Mouse (Mus musculus) hindbrain, postnatal 0 days (tissue): Measurements from ENCODE around the gene Zfp14. TPM values are rescaled to one million over a fixed set of nuclear protein-coding genes. Genes with fewer than 3 reads are reported as not detected.
A peak's percentile ranks its signal among the peaks of the same experiment; 100 is the strongest.

Experiments
- ATAC-seq: fragments of 200-750 bp; cut with Nextera tagmentation; 2 replicates; pipeline ENCODE4 v1.8.0; 2017; ENCODE audit warnings: mild to moderate bottlenecking, moderate TSS enrichment, moderate library complexity
- DNase-seq: peaks from one replicate; pipeline ENCODE4 v3.0.0-alpha.2; 2015; ENCODE audit warnings: low spot score
- H3K27ac ChIP-seq: fragments of 300-500 bp; sonication (generic); 2 replicates; pipeline ENCODE4 v1.5.1; 2014; ENCODE audit warnings: mild to moderate bottlenecking
- H3K27me3 ChIP-seq: fragments of 300-500 bp; sonication (generic); 2 replicates; pipeline ENCODE4 v1.6.1; 2014; ENCODE audit warnings: low read length, mixed read lengths; ENCODE audit not compliant: insufficient read depth
- H3K36me3 ChIP-seq: fragments of 300-500 bp; sonication (generic); 2 replicates; pipeline ENCODE4 v1.6.1; 2014; ENCODE audit warnings: low read length, mixed read lengths; ENCODE audit not compliant: insufficient read depth
- H3K4me1 ChIP-seq: fragments of 300-500 bp; sonication (generic); 2 replicates; pipeline ENCODE4 v1.6.1; 2014; ENCODE audit warnings: antibody characterized with exemption, low read length, mixed read lengths; ENCODE audit not compliant: insufficient read depth
- H3K4me2 ChIP-seq: fragments of 300-500 bp; sonication (generic); 2 replicates; pipeline ENCODE4 v1.6.1; 2014; ENCODE audit warnings: low read depth, mild to moderate bottlenecking, low read length, moderate library complexity, mixed read lengths
- H3K4me3 ChIP-seq: fragments of 300-500 bp; sonication (generic); 2 replicates; pipeline ENCODE4 v1.5.1; 2014; ENCODE audit warnings: low read length
- H3K9ac ChIP-seq: fragments of 300-500 bp; sonication (generic); replicated peaks from 2 replicates; pipeline ENCODE4 v1.6.1; 2014; ENCODE audit warnings: mild to moderate bottlenecking, low read length, moderate library complexity, mixed read lengths
- H3K9me3 ChIP-seq: fragments of 300-500 bp; sonication (generic); 2 replicates; pipeline ENCODE4 v1.6.1; 2016; ENCODE audit warnings: low read length, mixed read lengths
- CTCF ChIP-seq: IDR thresholded peaks from 2 replicates; pipeline ENCODE4 v1.5.1; 2016; ENCODE audit warnings: antibody characterized with exemption, control low read depth, low read depth
- WGBS: fragments of 180-500 bp; shearing (Covaris S2); extraction: QIAGEN DNeasy Blood & Tissue Kit; methylation state at CpG from one replicate; pipeline ENCODE4 v1.1.7; 2014; 5-methylcytosine and 5-hydroxymethylcytosine counted together
- polyA plus RNA-seq: library from polyadenylated mRNA; unstranded; fragments of >200 nt; fragmentation: Nextera tagmentation; extraction: Ambion mirVana; gene quantifications from 2 replicates; pipeline ENCODE4 v1.2.1, GENCODE M21; 2015
- total RNA-seq: library from RNA; depleted of rRNA; stranded (reverse); fragments of >200 nt; gene quantifications from 2 replicates; pipeline ENCODE4 v1.2.3, GENCODE M21; 2014

Zfp14 gene
- total and polyA plus RNA-seq, 2 experiments from 2014 or later: 5.9 to 8.4 TPM

GRCm38 (mm10) chr7:30090970-30091585 lies 39.9 kb upstream of the Zfp14 start:
- Histone ChIP-seq H3K4me2 (peak overlapping the region; percentile 81), H3K9ac (peak overlapping the region; percentile 61), H3K4me1 (peaks cover 9% of the 10 kb centered on the region; the same call in 1 of the 2 replicates), H3K27ac (peak overlapping the region; percentile 79), H3K9me3 (no peaks in the 10 kb centered on the region), H3K4me3 (peak overlapping the region; percentile 66), H3K27me3 (no peaks in the 10 kb centered on the region), H3K36me3 (no peaks in the 10 kb centered on the region; the same call in 1 of the 2 replicates)
- ATAC-seq (no peak), DNase-seq (peak; percentile 76)
- TF ChIP-seq CTCF: peak; percentile 66
- WGBS: 7% methylated on average over 9 of the region's 9 CpGs

- Histone ChIP-seq H3K4me3 (peak within 1 kb of the TSS; percentile 66), H3K27me3 (no peaks in the 10 kb centered on the region), H3K4me1 (peaks cover 9% of the 10 kb centered on the region; the same call in 1 of the 2 replicates), H3K27ac (peak within 1 kb of the TSS; percentile 79), H3K36me3 (peaks cover 2% of the 10 kb centered on the region), H3K9me3 (no peaks in the 10 kb centered on the region), H3K9ac (peak within 1 kb of the TSS; percentile 61), H3K4me2 (peak within 1 kb of the TSS; percentile 81)
- peak; percentile 99 for DNase-seq
- under 1% methylated on average over 40 of the region's 40 CpGs for WGBS
- 0 out of 2 replicates have a peak, but pooled peaks have one; percentile 6 for TF ChIP-seq CTCF
- ATAC-seq: peak; percentile 95
These were observed 39.2 kb upstream of the Zfp14 start, which contains the start of the genes Gm26920 and Zfp566 for GRCm38 (mm10) chr7:30090092-30090969. TSS of gene Gm26920 (minus strand) at chr7:30090410. TSS of gene Zfp566 (minus strand) at chr7:30090527.

- 14% methylated on average over 6 of the region's 6 CpGs for WGBS
- Histone ChIP-seq H3K36me3 (peaks cover 6% of the 10 kb centered on the region), H3K4me2 (peak overlapping the region; percentile 81), H3K27me3 (no peaks in the 10 kb centered on the region), H3K9ac (peak overlapping the region; percentile 61), H3K4me3 (peak overlapping the region; percentile 66), H3K4me1 (peaks cover 9% of the 10 kb centered on the region; the same call in 1 of the 2 replicates), H3K9me3 (no peaks in the 10 kb centered on the region), H3K27ac (peak overlapping the region; percentile 79; the same call in 1 of the 2 replicates)
- DNase-seq (no peak), ATAC-seq (no peak)
- no peak for TF ChIP-seq CTCF
These were observed 38.2 kb upstream of the Zfp14 start for GRCm38 (mm10) chr7:30089405-30089804.

GRCm38 (mm10) chr7:30086524-30086923 lies 35.3 kb upstream of the Zfp14 start:
- DNase-seq: no peak
- Histone ChIP-seq H3K27me3 (no peaks in the 10 kb centered on the region), H3K9me3 (no peaks in the 10 kb centered on the region), H3K36me3 (peaks cover 6% of the 10 kb centered on the region), H3K27ac (no peak overlapping the region), H3K4me1 (peaks cover 5% of the 10 kb centered on the region; the same call in 1 of the 2 replicates), H3K4me3 (no peak overlapping the region), H3K9ac (no peak overlapping the region), H3K4me2 (no peak overlapping the region)
- no peak for TF ChIP-seq CTCF
- ATAC-seq: no peak
- WGBS: 88% methylated on average over 9 of the region's 9 CpGs

- DNase-seq (peak; percentile 93), ATAC-seq (peak; percentile 91)
- Histone ChIP-seq H3K4me3 (peak within 1 kb of the TSS; percentile 86), H3K9ac (peak within 1 kb of the TSS; percentile 64), H3K9me3 (no peaks in the 10 kb centered on the region), H3K4me2 (peak within 1 kb of the TSS; percentile 98), H3K36me3 (0 out of 2 replicates have a peak, but pooled peaks cover 3% of the 10 kb centered on the region), H3K27ac (peak within 1 kb of the TSS; percentile 79; the same call in 1 of the 2 replicates), H3K4me1 (peaks cover 3% of the 10 kb centered on the region; the same call in 1 of the 2 replicates), H3K27me3 (no peaks in the 10 kb centered on the region)
- WGBS: under 1% methylated on average over 48 of the region's 50 CpGs
- no peak for TF ChIP-seq CTCF
These were observed 21.2 kb upstream of the Zfp14 start, which contains the start of gene Zfp82 for GRCm38 (mm10) chr7:30072146-30073028. TSS of gene Zfp82 (minus strand) at chr7:30072900.

- DNase-seq (no peak), ATAC-seq (0 out of 2 replicates have a peak, but pooled peaks have one; percentile 21)
- Histone ChIP-seq H3K27me3 (no peaks in the 10 kb centered on the region), H3K36me3 (peaks cover 19% of the 10 kb centered on the region; the same call in 1 of the 2 replicates), H3K4me1 (no peaks in the 10 kb centered on the region), H3K9me3 (no peaks in the 10 kb centered on the region), H3K9ac (no peak overlapping the region), H3K4me2 (no peak overlapping the region), H3K27ac (no peak overlapping the region), H3K4me3 (no peak overlapping the region)
- 82% methylated on average over 5 of the region's 5 CpGs for WGBS
- TF ChIP-seq CTCF: peak; percentile 51
These were observed 13.4 kb upstream of the Zfp14 start for GRCm38 (mm10) chr7:30064622-30065021.
